ENCODE assay signal across 12 mouse cellular contexts in genomic region chr12:100310471-100311392, GRCm38 (mm10).
A peak's percentile ranks its signal among the peaks of the same experiment; 100 is the strongest.
DNase-seq lines count a peak whose midpoint lies in the region; ATAC-seq and TF ChIP-seq lines count a peak whose summit lies in the region.
"Had no signal": no experiment of that assay in that cellular context is flagged by ENCODE, and none has a peak within 500 bp of the region (broad histone marks: within the 10 kb centered on the region; RNA-seq: fewer than 3 reads in every experiment).

No protein-coding gene starts in this region.

- H3K4me2 ChIP-seq in hindbrain, embryonic 16.5 days (ENCODE audit: low read length): no peak overlapping the region
- no peak overlapping the region for H3K4me2 ChIP-seq in stomach, postnatal 0 days (replicated peaks; ENCODE audit: low read depth)
- H3K4me2 ChIP-seq: embryonic facial prominence, embryonic 15.5 days had no signal

- H3K4me1 ChIP-seq in hindbrain, embryonic 16.5 days (ENCODE audit: control insufficient read depth, insufficient read depth, low read depth, low read length): peaks cover 64% of the 10 kb centered on the region
- no peaks in the 10 kb centered on the region for H3K4me1 ChIP-seq in stomach, postnatal 0 days (replicated peaks; ENCODE audit: control insufficient read depth, insufficient read depth)

- ATAC-seq in hindbrain, embryonic 16.5 days: no peak
- no peak; the same call in 1 of the 2 replicates for ATAC-seq in stomach, postnatal 0 days (ENCODE audit: low FRiP score, low TSS enrichment)
- ATAC-seq: inflammation-experienced regulatory T-cells, adult 6 months had no signal

- TF ChIP-seq EP300 in stomach, postnatal 0 days (optimal IDR thresholded peaks at IDR 0.05): no peak

- no peaks in the 10 kb centered on the region for H3K27me3 ChIP-seq in hindbrain, embryonic 16.5 days (replicated peaks; ENCODE audit: control insufficient read depth, insufficient read depth, low read length)
- H3K27me3 ChIP-seq in stomach, postnatal 0 days (ENCODE audit: control insufficient read depth, insufficient read depth, low read length): no peaks in the 10 kb centered on the region
- H3K27me3 ChIP-seq: embryonic facial prominence, embryonic 15.5 days had no signal

- TF ChIP-seq CTCF in stomach, postnatal 0 days (IDR thresholded peaks at IDR 0.05; ENCODE audit: low read depth): peak; percentile 29; the same call in 1 of the 2 replicates

- peaks cover 2% of the 10 kb centered on the region; the same call in 1 of the 2 replicates for H3K36me3 ChIP-seq in hindbrain, embryonic 16.5 days (ENCODE audit: control insufficient read depth, insufficient read depth, low read length)
- H3K36me3 ChIP-seq in stomach, postnatal 0 days (ENCODE audit: control insufficient read depth, insufficient read depth, low read length): no peaks in the 10 kb centered on the region

- DNase-seq in adrenal gland, postnatal 14 days: peak; percentile 25
- no peak for DNase-seq in adrenal gland, postnatal 10 days
- DNase-seq in ovary, postnatal 36 days (ENCODE audit: low spot score): peak; percentile 41
- DNase-seq in ovary, postnatal 14 days (ENCODE audit: low spot score): no peak
- no peak for DNase-seq in stomach, postnatal 0 days (ENCODE audit: low spot score)
- DNase-seq in liver: no peak
- DNase-seq in embryo, embryonic 11 days: no peak
- DNase-seq: heart, adult 11 months; layer of hippocampus, adult 9-11 months had no signal

- H3K4me3 ChIP-seq in hindbrain, embryonic 16.5 days (ENCODE audit: low read length): no peak overlapping the region
- no peak overlapping the region for H3K4me3 ChIP-seq in stomach, postnatal 0 days (ENCODE audit: low read depth, low read length)
- H3K4me3 ChIP-seq: embryonic facial prominence, embryonic 15.5 days had no signal

- peak overlapping the region; percentile 55; the same call in 1 of the 2 replicates for H3K27ac ChIP-seq in hindbrain, embryonic 16.5 days (ENCODE audit: low read depth, low read length)
- no peak overlapping the region for H3K27ac ChIP-seq in stomach, postnatal 0 days (replicated peaks)
- H3K27ac ChIP-seq: embryonic facial prominence, embryonic 15.5 days had no signal

- no peaks in the 10 kb centered on the region for H3K9me3 ChIP-seq in hindbrain, embryonic 16.5 days (ENCODE audit: control insufficient read depth, low read length)
- H3K9me3 ChIP-seq in stomach, postnatal 0 days (ENCODE audit: control insufficient read depth, low read length): no peaks in the 10 kb centered on the region
- H3K9me3 ChIP-seq: embryonic facial prominence, embryonic 15.5 days had no signal

- H3K9ac ChIP-seq in hindbrain, embryonic 16.5 days (ENCODE audit: low read depth, low read length): no peak overlapping the region
- H3K9ac ChIP-seq in stomach, postnatal 0 days (ENCODE audit: low read length): no peak overlapping the region
- H3K9ac ChIP-seq: embryonic facial prominence, embryonic 15.5 days had no signal

- 46% methylated on average over 6 of the region's 6 CpGs for WGBS in hindbrain, embryonic 16.5 days
- 73% methylated on average over 6 of the region's 6 CpGs for WGBS in stomach, postnatal 0 days

Comparison
In these comparisons a context has a peak if more than half of its experiments do, and no peak if none do; other contexts are left out.
1. DNase-seq: peak in adrenal gland, postnatal 14 days (single experiment) and ovary, postnatal 36 days (single experiment); none in adrenal gland, postnatal 10 days (single experiment), ovary, postnatal 14 days (single experiment), stomach, postnatal 0 days (single experiment), liver (single experiment) and embryo, embryonic 11 days (single experiment).